Mouse (Mus musculus) cerebellum, adult (tissue): ENCODE measurements around the gene Tmem186.

Experiments
- ATAC-seq: cut with Nextera tagmentation; 2 replicates; pipeline ENCODE4 v1.9.2; 2017; ENCODE audit warnings: mild to moderate bottlenecking, moderate library complexity, mixed read lengths; ENCODE audit not compliant: insufficient number of reproducible peaks, low FRiP score, low TSS enrichment

Tmem186 gene

DNA sequence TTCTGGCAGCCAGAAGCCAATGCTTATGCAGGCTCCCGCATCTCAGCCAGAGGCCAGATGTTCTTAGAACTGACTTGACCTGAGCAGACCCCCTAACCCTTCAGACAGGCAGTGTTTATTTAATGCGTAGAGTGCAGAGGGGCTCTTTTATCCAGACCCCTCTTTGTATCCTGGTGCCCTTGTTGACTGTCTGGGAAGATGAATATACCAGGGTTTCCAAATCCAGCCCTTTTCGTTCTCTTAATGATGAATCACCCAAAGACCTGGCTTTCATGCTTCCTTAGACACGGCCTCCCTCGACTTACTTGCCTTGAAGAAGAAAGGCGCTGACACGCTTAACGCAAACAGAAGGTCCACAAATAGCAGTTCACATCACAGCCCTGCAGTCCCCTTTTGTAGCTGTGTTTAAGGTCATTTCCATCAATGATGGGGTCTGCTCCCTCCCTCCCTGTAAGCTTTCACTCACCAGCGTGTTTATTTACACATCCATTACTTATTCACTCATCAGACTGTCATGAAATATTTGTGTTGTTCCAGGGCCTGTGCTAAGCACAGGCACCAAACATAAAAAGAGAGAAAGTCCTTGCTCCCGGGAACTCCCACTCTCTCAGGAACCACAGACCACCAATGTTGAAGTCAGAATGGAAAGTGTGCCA lies 17.7 kb downstream of the Tmem186 start:
- no peak for ATAC-seq

DNA sequence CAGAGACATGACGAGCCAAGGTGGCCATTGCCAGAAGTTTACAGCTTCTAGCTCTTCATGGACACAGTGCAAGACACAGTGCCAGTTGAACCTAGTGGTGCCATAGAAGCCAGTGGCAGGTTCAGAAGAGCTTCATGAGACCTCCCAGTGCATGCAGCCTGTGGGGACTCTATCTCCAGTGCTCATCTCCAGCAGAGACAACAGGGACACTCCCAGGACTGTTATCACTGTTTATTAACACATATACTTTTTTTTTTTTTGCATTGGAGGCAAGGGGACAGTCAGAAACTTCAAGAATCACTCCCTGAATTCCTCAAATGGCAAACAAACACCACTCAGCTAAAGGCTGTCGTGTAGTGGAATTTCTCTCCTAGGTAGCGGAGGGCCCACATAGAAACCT lies 24.1 kb downstream of the Tmem186 start:
- ATAC-seq = no peak

GRCm38 (mm10) chr16:8613039-8613438 lies 24.5 kb downstream of the Tmem186 start:
- ATAC-seq = no peak

DNA sequence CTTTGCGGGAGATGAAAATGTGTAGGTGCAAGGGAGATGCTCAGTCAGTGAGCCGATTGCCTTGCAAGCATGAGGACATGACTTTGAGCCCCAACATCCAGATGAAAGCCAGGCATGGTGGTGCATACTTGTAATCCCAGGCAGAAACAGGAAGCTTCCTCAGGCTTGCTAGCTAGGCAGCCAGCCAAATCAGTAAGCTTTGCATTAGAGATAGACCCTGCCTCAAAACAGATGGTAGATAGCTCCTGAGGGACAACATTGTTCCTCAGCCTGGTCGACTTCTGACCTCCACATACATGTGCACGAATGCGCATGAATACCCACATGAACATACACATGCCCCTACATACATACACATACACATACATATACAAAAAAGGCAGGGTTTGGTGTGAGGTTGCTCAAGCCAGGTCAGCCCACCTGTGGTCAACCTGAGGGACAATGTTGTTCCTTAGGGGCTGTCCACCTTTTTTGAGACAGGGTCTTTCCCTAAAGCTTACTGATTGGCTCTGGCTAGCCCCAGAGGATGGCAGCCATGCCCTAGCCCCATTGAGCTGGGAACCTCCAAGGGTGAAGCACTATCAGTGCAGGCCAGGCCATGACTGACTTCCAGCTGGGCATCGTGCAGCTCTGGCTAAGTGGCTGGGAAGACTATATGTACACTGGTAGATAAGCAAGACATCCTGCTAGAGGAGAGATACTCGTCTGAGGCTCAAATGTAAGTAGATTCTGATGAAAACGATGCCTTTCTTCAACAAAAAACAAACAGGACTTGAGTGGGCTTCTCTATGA lies 25.1 kb downstream of the Tmem186 start:
- no peak for ATAC-seq

DNA sequence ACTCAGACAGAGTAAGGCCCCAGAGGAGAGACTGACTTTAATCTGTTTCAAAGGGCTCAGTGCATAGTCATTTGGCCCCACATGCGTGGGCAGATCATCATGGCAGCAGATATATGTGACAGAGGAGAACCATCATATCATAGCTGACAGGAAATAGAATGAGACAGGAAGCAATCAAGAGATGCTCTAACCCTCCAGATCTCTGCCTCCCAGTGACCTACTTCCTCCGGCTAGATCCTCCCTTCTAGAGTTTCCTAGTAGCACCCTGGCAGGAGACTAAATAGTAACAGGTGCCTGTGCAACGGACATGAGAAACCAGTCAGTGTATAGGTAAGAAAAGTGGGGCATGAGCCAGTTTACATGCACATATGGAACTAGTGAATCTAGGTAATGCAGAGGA lies 27.1 kb downstream of the Tmem186 start:
- no peak for ATAC-seq

DNA sequence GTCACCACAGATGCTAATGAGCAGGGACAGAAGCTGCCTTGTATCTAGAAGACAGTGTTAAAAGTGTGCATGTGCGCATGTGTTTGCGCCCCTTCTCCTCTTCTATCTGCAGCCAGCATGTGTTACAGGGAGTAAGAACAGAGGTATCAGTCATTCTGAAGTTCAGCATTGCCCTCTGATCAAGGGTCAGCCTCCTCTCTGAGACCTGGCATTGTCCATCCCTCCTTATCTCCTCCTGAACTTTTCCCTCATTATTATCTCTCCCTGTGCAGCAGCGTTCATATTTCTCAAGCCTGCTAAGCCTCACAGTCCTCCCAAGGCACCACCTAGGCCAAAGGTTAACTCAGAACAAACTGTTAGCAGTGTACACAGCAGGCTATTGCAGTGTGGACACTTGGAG lies 33.7 kb downstream of the Tmem186 start:
- ATAC-seq = no peak

DNA sequence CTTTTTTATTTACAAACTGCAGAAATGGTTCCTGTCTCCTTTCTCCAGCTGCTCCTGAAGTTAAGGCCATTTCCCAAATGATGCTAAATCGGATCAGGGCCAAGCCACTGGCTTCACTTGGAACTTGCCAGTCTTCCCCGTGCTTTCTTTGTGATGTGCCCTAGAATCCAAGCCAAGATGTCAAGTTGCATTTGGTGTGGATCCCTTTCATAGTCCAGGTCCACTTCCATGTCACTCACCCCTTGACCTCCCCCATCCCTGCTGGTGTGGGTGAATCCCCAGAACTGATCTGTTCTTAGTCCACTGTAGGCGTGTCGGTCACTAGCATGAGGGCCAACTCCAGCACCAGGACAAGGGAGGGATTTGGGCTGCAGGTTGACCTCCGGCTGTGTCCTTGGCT lies 40.0 kb downstream of the Tmem186 start:
- no peak for ATAC-seq

- no peak for ATAC-seq
Measured at GRCm38 (mm10) chr16:8596336-8596735, 41.2 kb downstream of the Tmem186 start.

GRCm38 (mm10) chr16:8595411-8595810 lies 42.1 kb downstream of the Tmem186 start:
- ATAC-seq = no peak

GRCm38 (mm10) chr16:8585056-8585455 lies 52.5 kb downstream of the Tmem186 start:
- no peak for ATAC-seq

- no peak for ATAC-seq
Measured at GRCm38 (mm10) chr16:8584248-8584647, 53.3 kb downstream of the Tmem186 start.
